Mouse (Mus musculus) small intestine, adult 2 months (tissue): Measurements from ENCODE around the gene Gosr2.

Experiments
- CTCF ChIP-seq: fragments of 200-500 bp; IDR thresholded peaks from 2 replicates; pipeline ENCODE4 v1.5.1; 2012; ENCODE audit warnings: low read depth, mild to moderate bottlenecking, control low read depth, inconsistent platforms, low read length, moderate library complexity, mixed read lengths; ENCODE audit not compliant: insufficient replicate concordance, insufficient read length; ENCODE audit errors: extremely low read depth
- POLR2A ChIP-seq: fragments of 200-500 bp; IDR thresholded peaks from 2 replicates; pipeline ENCODE4 v1.6.1; 2012; ENCODE audit warnings: low read depth, mild to moderate bottlenecking, control low read depth, inconsistent platforms, low read length, moderate library complexity

DNA sequence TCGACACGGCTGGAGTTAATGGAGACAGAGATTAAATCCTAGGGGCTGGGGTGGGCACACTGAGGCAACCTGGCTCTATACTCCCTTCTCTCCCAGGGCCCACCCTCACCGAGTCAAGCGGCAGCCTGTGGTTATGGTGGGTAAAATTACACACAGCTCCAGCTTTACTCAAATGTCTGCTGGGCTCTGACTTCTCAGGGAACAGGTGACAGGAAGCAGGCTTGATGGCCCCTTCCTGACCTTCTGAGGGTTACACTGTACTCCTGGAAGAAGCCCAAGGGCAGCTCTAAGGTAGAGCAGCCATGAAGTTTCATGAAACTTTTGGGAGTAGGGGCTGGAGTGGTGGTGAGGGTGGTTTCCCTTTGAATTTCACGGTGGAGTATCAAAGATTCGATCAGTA is 11.0 kb downstream of the Gosr2 start:
- TF ChIP-seq POLR2A: no peak
- no peak for TF ChIP-seq CTCF
